Mouse (Mus musculus): ENCODE data around the gene Ptpn13. TPM values are rescaled to one million over a fixed set of nuclear protein-coding genes. Genes with fewer than 3 reads are reported as not detected.

Gene Ptpn13
- total and polyA plus RNA-seq, 3 experiments = 15.1 to 43.6 (median 15.5) TPM

DNA sequence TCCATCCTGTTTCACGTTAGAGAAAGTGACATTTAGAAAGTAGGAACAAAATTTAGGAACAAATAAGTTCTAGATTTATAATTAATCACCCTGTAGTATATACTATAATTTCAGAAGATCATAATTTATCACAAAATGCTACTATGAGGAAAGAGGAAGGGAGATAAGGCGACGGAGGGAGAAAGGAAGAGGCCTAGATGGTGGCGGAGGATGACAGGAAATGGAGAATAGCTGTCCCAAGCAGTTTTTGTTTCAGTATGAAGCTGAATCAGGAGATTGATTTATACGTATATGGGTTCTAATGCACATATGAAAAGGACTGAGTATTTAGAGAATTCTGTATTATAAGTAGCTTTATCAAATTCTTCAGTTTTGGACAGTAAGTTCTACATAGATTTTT is 47.7 kb downstream of the Ptpn13 start:
- H3K9ac ChIP-seq (ENCODE audit: control insufficient read depth, low read depth, low read length, poor library complexity, severe bottlenecking) = 0 out of 2 replicates have a peak overlapping the region, but pooled peaks have one; percentile 13
- no peaks in the 10 kb centered on the region for H3K9me3 ChIP-seq (replicated peaks; ENCODE audit: insufficient read depth, low read length)
- DNase-seq (ENCODE audit: low read depth, low spot score) = peak; percentile 50
- H3K4me3 ChIP-seq (ENCODE audit: control insufficient read depth in 1 of 2, insufficient read depth in 1 of 2, low read depth in 2 of 2, low read length in 2 of 2) = peak overlapping the region in 1 of 2 experiments; percentile 43; a peak in 1 of 4 replicates
- peaks cover 0 to 5% of the 10 kb centered on the region in 2 experiments; a peak in 1 of 4 replicates for H3K4me1 ChIP-seq (ENCODE audit: control insufficient read depth in 1 of 2, insufficient read depth in 2 of 2, low read length in 2 of 2)
- H3K27me3 ChIP-seq (ENCODE audit: control insufficient read depth in 1 of 2, insufficient read depth in 2 of 2, low read length in 2 of 2) = no peaks in the 10 kb centered on the region
- H3K27ac ChIP-seq (ENCODE audit: control insufficient read depth, low read depth, low read length) = no peak overlapping the region
- TF ChIP-seq ELF1 (IDR thresholded peaks at IDR 0.05; ENCODE audit: low read depth, low read length) = peak; percentile 27; the same call in 1 of the 2 replicates
- no peak for TF ChIP-seq ZC3H11A (IDR thresholded peaks at IDR 0.05; ENCODE audit: low read depth, low read length)
- no peak for TF ChIP-seq MXI1 (IDR thresholded peaks at IDR 0.05; ENCODE audit: low read depth, low read length)
- TF ChIP-seq SMC3 (IDR thresholded peaks at IDR 0.05; ENCODE audit: low read depth, low read length) = no peak
- no peak for TF ChIP-seq RAD21 (IDR thresholded peaks at IDR 0.05; ENCODE audit: low read depth, low read length)
- peak; percentile 64 for TF ChIP-seq GATA1 (IDR thresholded peaks at IDR 0.05; ENCODE audit: low read depth, low read length)
- TF ChIP-seq MYB (IDR thresholded peaks at IDR 0.05; ENCODE audit: low read depth, low read length) = no peak
- no peak for TF ChIP-seq NELFE (IDR thresholded peaks at IDR 0.05; ENCODE audit: low read depth, low read length)
- TF ChIP-seq TBP (IDR thresholded peaks at IDR 0.05; ENCODE audit: low read depth, low read length) = no peak
- TF ChIP-seq MEF2A (IDR thresholded peaks at IDR 0.05; ENCODE audit: extremely low read depth, insufficient replicate concordance, low read depth, low read length, poor library complexity, severe bottlenecking) = no peak
- TF ChIP-seq MAX (IDR thresholded peaks at IDR 0.05; ENCODE audit: low read length) = no peak
- no peak for TF ChIP-seq CTCF (IDR thresholded peaks at IDR 0.05 in 2 of 3, conservative IDR thresholded peaks at IDR 0.05 in 1 of 3; ENCODE audit: control insufficient read depth in 1 of 3, insufficient read depth in 1 of 3, low read depth in 2 of 3, low read length in 3 of 3, poor library complexity in 1 of 3, severe bottlenecking in 1 of 3)
- TF ChIP-seq EP300 (IDR thresholded peaks at IDR 0.05; ENCODE audit: low read depth in 1 of 2, low read length in 2 of 2) = peak; percentile 33 to 42; a peak in 1 of 4 replicates
- no peak for TF ChIP-seq POLR2A (IDR thresholded peaks at IDR 0.05; ENCODE audit: control insufficient read depth in 1 of 2, insufficient read depth in 1 of 2, low read depth in 1 of 2, low read length in 2 of 2, poor library complexity in 1 of 2)
- no peak for TF ChIP-seq TCF12 (IDR thresholded peaks at IDR 0.05; ENCODE audit: low read depth, low read length)
- TF ChIP-seq CHD1 (IDR thresholded peaks at IDR 0.05; ENCODE audit: low read depth, low read length) = no peak
- TF ChIP-seq SIN3A (IDR thresholded peaks at IDR 0.05; ENCODE audit: low read length) = no peak
- no peak for TF ChIP-seq UBTF (IDR thresholded peaks at IDR 0.05; ENCODE audit: borderline replicate concordance, insufficient read depth, low read depth, low read length)
- no peak for TF ChIP-seq POLR2AphosphoS2 (IDR thresholded peaks at IDR 0.05; ENCODE audit: low read length)
- no peak for TF ChIP-seq MAZ (IDR thresholded peaks at IDR 0.05; ENCODE audit: low read depth, low read length)
- no peak for TF ChIP-seq USF2 (IDR thresholded peaks at IDR 0.05; ENCODE audit: borderline replicate concordance in 1 of 2, insufficient read depth in 1 of 2, low read depth in 1 of 2, low read length in 2 of 2)
- H3K79me2 ChIP-seq (ENCODE audit: control insufficient read depth, insufficient read depth, low read length, poor library complexity) = no peaks in the 10 kb centered on the region
- peaks cover 0 to 10% of the 10 kb centered on the region in 2 experiments; a peak in 2 of 4 replicates for H3K36me3 ChIP-seq (ENCODE audit: control insufficient read depth in 1 of 2, insufficient read depth in 2 of 2, low read length in 2 of 2)

All from MEL (cell line).